Mouse (Mus musculus): ENCODE results near the gene Arhgap23. TPM values are rescaled to one million over a fixed set of nuclear protein-coding genes. Genes with fewer than 3 reads are reported as not detected.

Gene Arhgap23
- polyA plus RNA-seq, 1 experiment, result 77.2 TPM

DNA sequence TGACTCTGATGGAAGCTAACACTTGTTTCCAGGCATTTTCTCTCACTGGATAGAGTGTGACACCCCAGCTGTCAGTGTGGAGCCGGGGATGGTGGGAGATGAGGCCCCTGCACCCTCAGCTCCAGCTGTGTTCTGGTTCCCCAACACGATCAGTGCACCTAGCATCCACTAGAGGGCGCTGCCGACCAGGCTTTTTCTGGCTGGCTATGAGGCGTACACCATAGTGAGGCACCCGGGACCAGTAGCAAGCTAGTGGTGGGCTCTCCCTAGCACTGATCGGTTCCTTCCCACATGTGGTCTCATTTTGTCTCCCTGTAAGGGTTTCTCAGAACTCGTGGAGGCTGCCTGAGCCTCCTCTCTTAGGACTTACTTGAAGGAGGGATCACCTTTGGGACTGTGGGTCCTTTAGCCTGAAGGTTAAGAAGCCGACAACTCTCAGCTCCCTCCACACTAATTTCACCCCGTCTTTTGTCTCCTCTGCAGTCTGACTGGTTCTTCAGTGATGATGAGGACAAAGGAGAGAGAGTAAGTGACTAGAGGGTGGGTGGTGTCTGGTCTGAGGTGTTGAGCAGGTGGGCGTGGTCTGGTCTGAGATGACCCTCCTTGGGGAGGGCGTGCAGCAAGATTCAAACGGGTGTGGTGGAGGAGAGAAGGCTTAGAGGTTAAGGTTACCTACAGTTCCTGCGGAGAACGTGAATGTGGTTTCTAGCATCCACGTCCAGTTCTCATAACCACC lies 74.4 kb downstream of the Arhgap23 start:
- peak; percentile 70 to 86 for DNase-seq
- Histone ChIP-seq H3K27ac (ENCODE audit: insufficient read depth, low read length) (no peak overlapping the region), H3K4me1 (ENCODE audit: control insufficient read depth, insufficient read depth, low read length) (no peaks in the 10 kb centered on the region), H3K4me3 (replicated peaks; ENCODE audit: insufficient read depth, low read depth, low read length) (no peak overlapping the region), H3K27me3 (ENCODE audit: control insufficient read depth, insufficient read depth, low read length) (no peaks in the 10 kb centered on the region)
- 34% methylated on average over 16 of the region's 16 CpGs for WGBS
- no peak for TF ChIP-seq POLR2A (IDR thresholded peaks at IDR 0.05; ENCODE audit: borderline replicate concordance, insufficient read depth, low read length)
- peak; percentile 98 for TF ChIP-seq CTCF (IDR thresholded peaks at IDR 0.05; ENCODE audit: borderline replicate concordance, insufficient read depth, low read depth, low read length)

DNA sequence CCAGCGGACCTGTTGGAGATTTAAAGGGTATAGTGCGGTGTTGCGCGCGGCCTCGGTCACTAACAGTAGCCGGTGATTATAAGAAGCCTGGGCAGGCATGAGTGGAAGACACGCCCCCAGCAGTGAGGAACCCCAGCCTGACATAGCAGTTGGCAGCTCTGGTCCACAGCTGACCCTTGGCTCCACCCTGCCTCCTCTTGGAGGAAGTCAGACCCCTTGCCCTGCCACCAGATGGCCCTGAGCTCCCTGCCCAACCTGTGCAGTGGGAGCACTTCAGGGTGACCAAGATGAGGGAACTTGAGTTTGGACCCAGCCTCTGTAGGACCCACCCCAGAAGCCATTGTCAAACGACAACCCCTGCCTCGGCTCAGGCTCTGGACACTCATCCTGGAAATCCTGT lies 76.3 kb downstream of the Arhgap23 start:
- 43% methylated on average over 10 of the region's 10 CpGs for WGBS
- Histone ChIP-seq H3K27me3 (ENCODE audit: control insufficient read depth, insufficient read depth, low read length) (no peaks in the 10 kb centered on the region), H3K27ac (ENCODE audit: insufficient read depth, low read length) (no peak overlapping the region), H3K4me1 (ENCODE audit: control insufficient read depth, insufficient read depth, low read length) (no peaks in the 10 kb centered on the region), H3K4me3 (replicated peaks; ENCODE audit: insufficient read depth, low read depth, low read length) (no peak overlapping the region)
- no peak for DNase-seq
- TF ChIP-seq POLR2A (IDR thresholded peaks at IDR 0.05; ENCODE audit: borderline replicate concordance, insufficient read depth, low read length), result no peak
- TF ChIP-seq CTCF (IDR thresholded peaks at IDR 0.05; ENCODE audit: borderline replicate concordance, insufficient read depth, low read depth, low read length), result no peak

DNA sequence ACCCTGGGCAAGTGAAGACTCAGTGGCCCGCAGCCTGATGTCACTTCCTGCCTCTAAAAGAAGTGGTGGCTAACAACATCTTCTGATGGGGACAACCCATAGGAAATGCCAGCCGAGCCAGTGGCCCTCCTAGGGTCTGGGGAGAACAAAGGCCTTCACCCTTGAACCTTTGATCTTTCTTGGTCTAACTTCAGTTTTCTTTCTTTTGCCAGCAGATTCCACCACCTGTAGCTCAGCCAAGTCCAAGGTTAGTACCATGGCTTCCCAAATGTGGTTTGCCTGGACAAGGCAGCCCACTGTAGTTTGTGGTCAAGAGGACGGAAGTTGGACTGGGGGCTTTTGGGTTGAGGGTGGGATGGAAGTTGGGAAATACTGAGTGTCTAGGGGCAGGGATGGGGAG lies 77.5 kb downstream of the Arhgap23 start:
- no peak for DNase-seq
- 87% methylated on average over 3 of the region's 3 CpGs for WGBS
- no peaks in the 10 kb centered on the region for H3K4me1 ChIP-seq (ENCODE audit: control insufficient read depth, insufficient read depth, low read length)
- no peaks in the 10 kb centered on the region for H3K27me3 ChIP-seq (ENCODE audit: control insufficient read depth, insufficient read depth, low read length)
- H3K27ac ChIP-seq (ENCODE audit: insufficient read depth, low read length), result no peak overlapping the region
- no peak for TF ChIP-seq POLR2A (IDR thresholded peaks at IDR 0.05; ENCODE audit: borderline replicate concordance, insufficient read depth, low read length)
- no peak for TF ChIP-seq CTCF (IDR thresholded peaks at IDR 0.05; ENCODE audit: borderline replicate concordance, insufficient read depth, low read depth, low read length)
- H3K4me3 ChIP-seq (replicated peaks; ENCODE audit: insufficient read depth, low read depth, low read length), result no peak overlapping the region

DNA sequence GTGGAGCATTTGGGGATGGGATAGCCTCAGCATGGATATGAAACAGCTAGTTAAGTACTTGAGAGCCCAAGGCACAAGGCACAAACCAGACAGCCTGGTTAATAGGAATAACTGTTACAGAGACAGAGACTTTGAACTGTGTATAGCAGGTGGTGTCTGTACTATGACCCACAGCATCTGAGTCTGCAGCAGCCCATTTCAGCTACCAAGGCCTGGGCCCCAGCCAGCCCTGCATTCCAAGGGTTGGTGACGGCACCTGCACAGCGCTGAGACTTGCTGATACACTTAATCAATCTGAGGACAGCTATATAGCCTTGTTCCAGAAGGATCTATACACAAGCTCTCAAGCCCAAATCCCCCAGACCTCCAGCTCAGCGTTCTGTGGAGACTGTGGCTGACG lies 82.2 kb downstream of the Arhgap23 start:
- WGBS, result 91% methylated on average over 4 of the region's 4 CpGs
- Histone ChIP-seq H3K4me1 (ENCODE audit: control insufficient read depth, insufficient read depth, low read length) (no peaks in the 10 kb centered on the region), H3K27ac (ENCODE audit: insufficient read depth, low read length) (no peak overlapping the region), H3K4me3 (replicated peaks; ENCODE audit: insufficient read depth, low read depth, low read length) (no peak overlapping the region), H3K27me3 (ENCODE audit: control insufficient read depth, insufficient read depth, low read length) (no peaks in the 10 kb centered on the region)
- no peak for DNase-seq
- TF ChIP-seq POLR2A (IDR thresholded peaks at IDR 0.05; ENCODE audit: borderline replicate concordance, insufficient read depth, low read length) (no peak), CTCF (IDR thresholded peaks at IDR 0.05; ENCODE audit: borderline replicate concordance, insufficient read depth, low read depth, low read length) (no peak)

DNA sequence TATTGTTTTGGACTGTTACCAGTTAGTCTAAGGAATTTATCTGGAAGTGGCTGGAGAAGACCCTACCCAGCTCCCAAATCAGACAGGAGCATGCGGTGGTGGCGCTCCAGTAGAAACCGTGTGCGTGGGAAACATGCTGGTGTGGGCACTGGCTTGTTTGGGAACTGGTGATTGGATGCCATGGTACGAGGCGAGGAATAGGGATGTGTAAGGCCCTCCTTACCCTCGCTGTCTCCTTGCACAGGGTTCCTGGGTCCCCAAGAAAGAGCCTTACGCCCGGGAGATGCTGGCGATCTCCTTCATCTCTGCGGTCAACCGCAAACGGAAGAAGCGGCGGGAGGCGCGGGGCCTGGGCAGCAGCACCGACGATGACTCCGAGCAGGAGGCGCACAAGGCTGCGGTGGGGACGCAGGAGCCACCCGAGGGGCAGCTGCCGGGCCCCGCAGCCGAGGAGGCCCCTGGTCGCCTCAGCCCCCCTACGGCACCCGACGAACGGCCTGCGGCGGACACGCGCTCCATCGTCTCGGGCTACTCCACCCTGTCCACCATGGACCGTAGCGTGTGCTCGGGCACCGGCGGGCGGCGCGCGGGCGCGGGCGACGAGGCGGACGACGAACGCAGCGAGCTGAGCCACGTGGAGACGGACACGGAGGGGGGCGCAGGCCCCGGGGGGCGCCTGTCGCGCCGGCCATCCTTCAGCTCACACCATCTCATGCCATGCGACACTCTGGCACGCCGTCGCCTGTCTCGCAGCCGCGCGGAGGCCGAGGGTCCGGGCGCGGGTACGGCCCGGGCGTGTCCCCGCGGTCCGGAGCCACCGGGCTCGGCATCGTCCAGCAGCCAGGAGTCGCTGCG lies 84.8 kb downstream of the Arhgap23 start, which contains the start of gene 4933428G20Rik:
Gene 4933428G20Rik (minus strand): TSS at position 476 of the 855 bp plus-strand sequence.
- Histone ChIP-seq H3K27ac (ENCODE audit: insufficient read depth, low read length) (no peak within 1 kb of the TSS), H3K4me1 (ENCODE audit: control insufficient read depth, insufficient read depth, low read length) (no peaks in the 10 kb centered on the region), H3K27me3 (ENCODE audit: control insufficient read depth, insufficient read depth, low read length) (no peaks in the 10 kb centered on the region), H3K4me3 (replicated peaks; ENCODE audit: insufficient read depth, low read depth, low read length) (no peak within 1 kb of the TSS)
- TF ChIP-seq CTCF (IDR thresholded peaks at IDR 0.05; ENCODE audit: borderline replicate concordance, insufficient read depth, low read depth, low read length), result no peak
- no peak for TF ChIP-seq POLR2A (IDR thresholded peaks at IDR 0.05; ENCODE audit: borderline replicate concordance, insufficient read depth, low read length)
- no peak for DNase-seq
- 49% methylated on average over 81 of the region's 88 CpGs for WGBS

DNA sequence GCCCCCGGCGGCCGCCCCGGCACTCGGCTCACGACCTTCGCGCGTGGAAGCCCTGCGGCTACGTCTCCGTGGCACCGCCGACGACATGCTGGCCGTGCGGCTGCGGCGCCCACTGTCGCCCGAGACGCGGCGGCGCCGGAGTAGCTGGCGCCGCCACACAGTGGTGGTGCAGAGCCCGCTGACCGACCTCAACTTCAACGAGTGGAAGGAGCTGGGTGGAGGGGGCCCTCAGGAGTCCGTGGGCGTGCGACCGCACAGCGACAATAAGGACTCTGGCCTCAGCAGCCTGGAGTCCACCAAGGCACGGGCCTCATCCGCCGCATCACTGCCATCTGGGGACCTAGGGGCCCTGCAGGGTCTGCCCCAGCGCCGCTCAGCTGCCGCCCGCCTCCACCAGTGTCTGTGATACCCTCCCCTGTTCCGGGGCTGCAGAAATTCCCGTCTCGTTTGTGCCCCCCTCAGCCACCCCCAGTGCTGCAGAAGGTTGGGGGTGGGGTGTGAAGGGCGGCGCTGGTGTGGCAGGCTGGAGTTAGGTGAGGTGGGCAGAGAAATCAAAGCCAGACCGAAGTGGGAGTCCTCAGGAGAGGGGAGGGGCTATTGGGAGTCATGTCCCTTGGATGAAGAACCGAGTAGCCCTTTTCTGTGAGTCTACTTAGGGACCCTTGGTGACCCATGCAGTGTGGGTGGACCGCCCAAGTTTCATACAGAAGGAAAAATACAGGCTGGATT lies 85.6 kb downstream of the Arhgap23 start:
- DNase-seq, result no peak
- no peaks in the 10 kb centered on the region for H3K4me1 ChIP-seq (ENCODE audit: control insufficient read depth, insufficient read depth, low read length)
- no peak for TF ChIP-seq CTCF (IDR thresholded peaks at IDR 0.05; ENCODE audit: borderline replicate concordance, insufficient read depth, low read depth, low read length)
- no peak for TF ChIP-seq POLR2A (IDR thresholded peaks at IDR 0.05; ENCODE audit: borderline replicate concordance, insufficient read depth, low read length)
- H3K27me3 ChIP-seq (ENCODE audit: control insufficient read depth, insufficient read depth, low read length), result no peaks in the 10 kb centered on the region
- no peak overlapping the region for H3K4me3 ChIP-seq (replicated peaks; ENCODE audit: insufficient read depth, low read depth, low read length)
- 49% methylated on average over 51 of the region's 51 CpGs for WGBS
- H3K27ac ChIP-seq (ENCODE audit: insufficient read depth, low read length), result no peak overlapping the region

DNA sequence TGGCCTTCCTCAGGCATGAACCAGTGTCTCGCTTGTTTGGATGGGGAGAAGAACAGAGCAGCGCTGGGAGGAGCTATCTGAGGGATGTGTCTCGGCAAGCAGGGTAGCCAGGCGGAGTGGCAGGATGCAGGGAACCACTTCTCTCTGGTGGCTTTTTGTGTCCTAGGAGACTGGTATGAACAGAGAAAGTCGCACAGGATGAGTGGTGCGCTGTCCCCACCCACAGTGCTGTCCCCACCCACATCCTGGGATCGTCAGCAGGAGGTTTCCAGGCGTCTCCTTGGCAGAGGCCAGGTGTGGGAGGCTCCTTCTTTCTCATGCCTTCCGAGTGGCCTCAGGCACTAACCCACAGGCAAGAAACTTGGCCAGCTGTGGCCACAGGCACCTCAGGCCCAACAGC lies 87.0 kb downstream of the Arhgap23 start:
- 0 out of 2 replicates have a peak, but pooled peaks cover 2% of the 10 kb centered on the region for H3K4me1 ChIP-seq (ENCODE audit: control insufficient read depth, insufficient read depth, low read length)
- DNase-seq, result no peak
- 73% methylated on average over 9 of the region's 9 CpGs for WGBS
- no peaks in the 10 kb centered on the region for H3K27me3 ChIP-seq (ENCODE audit: control insufficient read depth, insufficient read depth, low read length)
- no peak for TF ChIP-seq POLR2A (IDR thresholded peaks at IDR 0.05; ENCODE audit: borderline replicate concordance, insufficient read depth, low read length)
- TF ChIP-seq CTCF (IDR thresholded peaks at IDR 0.05; ENCODE audit: borderline replicate concordance, insufficient read depth, low read depth, low read length), result no peak
- no peak overlapping the region for H3K27ac ChIP-seq (ENCODE audit: insufficient read depth, low read length)
- no peak overlapping the region for H3K4me3 ChIP-seq (replicated peaks; ENCODE audit: insufficient read depth, low read depth, low read length)

Measured in cerebellum, adult 2 months (tissue).